Mouse (Mus musculus): ENCODE results near the gene Lbx2. TPM values are rescaled to one million over a fixed set of nuclear protein-coding genes. Genes with fewer than 3 reads are reported as not detected.

Lbx2 gene
- polyA plus RNA-seq, 1 experiment, result 0.91 TPM

DNA sequence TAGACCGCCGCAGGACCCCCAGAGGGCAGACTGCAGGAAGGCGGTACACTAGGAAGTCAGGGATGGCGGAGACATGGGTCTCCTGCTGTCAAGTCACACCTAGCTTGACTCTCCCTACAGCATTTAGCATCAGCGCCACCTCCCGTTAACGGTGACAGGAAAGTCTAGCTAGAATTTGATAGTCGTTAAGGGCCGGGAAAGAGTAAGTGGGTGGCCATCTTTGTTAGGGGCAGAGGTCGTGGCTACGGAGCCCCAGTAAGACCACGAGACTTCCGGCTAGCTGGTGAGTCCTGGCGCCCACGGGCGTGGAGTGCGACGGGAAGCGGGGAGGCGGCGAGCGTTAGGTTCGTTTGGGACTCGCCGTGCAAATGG lies 15.1 kb downstream of the Lbx2 start, which contains the start of the genes Ccdc142 and Gm42688:
TSS of gene Ccdc142 (plus strand) at position 286 of the 372 bp plus-strand sequence.
TSS of gene Gm42688 (plus strand) at position 302 of the 372 bp plus-strand sequence.
- Histone ChIP-seq H3K36me3 (ENCODE audit: control insufficient read depth, insufficient read depth, low read length) (peaks cover 2% of the 10 kb centered on the region; the same call in 1 of the 2 replicates), H3K4me1 (ENCODE audit: control insufficient read depth, insufficient read depth, insufficient read length, low read length) (peaks cover 13% of the 10 kb centered on the region), H3K27me3 (ENCODE audit: control insufficient read depth, insufficient read depth, low read length) (no peaks in the 10 kb centered on the region), H3K27ac (ENCODE audit: insufficient read depth, low read depth, low read length) (peak within 1 kb of the TSS; percentile 77), H3K4me3 (ENCODE audit: low read depth, low read length) (peak within 1 kb of the TSS; percentile 86)
- TF ChIP-seq POLR2A (IDR thresholded peaks at IDR 0.05; ENCODE audit: low read depth, low read length) (peak; percentile 47; the same call in 1 of the 2 replicates), CTCF (IDR thresholded peaks at IDR 0.05; ENCODE audit: extremely low read depth, insufficient read length, insufficient replicate concordance, low read depth, low read length) (peak; percentile 53; the same call in 1 of the 2 replicates)
- under 1% methylated on average over 25 of the region's 25 CpGs for WGBS

DNA sequence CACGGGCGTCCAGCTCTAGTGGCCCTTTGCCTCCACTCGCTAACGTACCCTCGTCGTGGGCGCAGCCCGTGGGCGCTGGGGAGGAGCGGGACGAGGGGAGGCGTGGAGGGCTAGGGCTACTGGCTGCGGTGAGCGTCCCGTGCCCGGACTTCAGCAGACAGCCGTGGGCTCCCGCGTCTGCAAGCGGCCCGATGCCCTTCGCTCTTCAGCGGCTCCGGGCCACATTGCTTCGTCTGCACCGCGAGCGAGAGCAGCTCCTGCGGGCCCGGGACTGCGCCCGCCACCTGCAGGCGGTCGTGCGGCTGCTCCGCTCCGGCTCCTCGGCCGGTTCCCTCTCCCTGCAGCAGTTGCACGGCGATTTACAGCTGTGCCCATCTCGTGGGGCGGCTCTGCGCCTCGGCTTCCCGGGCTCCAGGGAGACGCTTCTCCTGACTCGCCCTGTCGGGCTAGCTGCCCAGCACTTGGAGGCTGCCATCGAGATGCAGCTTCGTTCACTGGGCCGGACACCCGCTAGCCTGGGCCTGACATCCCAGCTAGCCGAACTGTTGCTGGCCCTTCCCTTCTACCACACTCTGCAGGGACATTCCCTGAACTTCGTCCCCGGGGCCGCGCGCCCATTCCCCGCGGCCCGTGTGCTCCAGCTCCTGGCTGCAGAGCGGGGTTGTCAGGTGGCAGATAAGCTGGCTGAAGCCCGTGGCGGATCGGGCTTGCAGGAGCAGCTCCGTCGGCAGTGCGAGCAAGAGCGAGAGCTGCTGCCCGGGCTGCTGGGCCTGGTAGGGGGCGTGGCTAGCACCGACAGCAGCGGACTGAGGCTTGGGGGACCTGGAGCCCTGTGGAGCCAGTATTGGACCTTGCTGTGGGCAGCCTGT lies 15.8 kb downstream of the Lbx2 start:
- TF ChIP-seq POLR2A (IDR thresholded peaks at IDR 0.05; ENCODE audit: low read depth, low read length) (peak; percentile 31; the same call in 1 of the 2 replicates), CTCF (IDR thresholded peaks at IDR 0.05; ENCODE audit: extremely low read depth, insufficient read length, insufficient replicate concordance, low read depth, low read length) (peak; percentile 31; the same call in 1 of the 2 replicates)
- peak overlapping the region; percentile 86 for H3K4me3 ChIP-seq (ENCODE audit: low read depth, low read length)
- no peaks in the 10 kb centered on the region for H3K27me3 ChIP-seq (ENCODE audit: control insufficient read depth, insufficient read depth, low read length)
- H3K4me1 ChIP-seq (ENCODE audit: control insufficient read depth, insufficient read depth, insufficient read length, low read length), result peaks cover 13% of the 10 kb centered on the region
- under 1% methylated on average over 73 of the region's 74 CpGs for WGBS
- H3K27ac ChIP-seq (ENCODE audit: insufficient read depth, low read depth, low read length), result peak overlapping the region; percentile 77
- peaks cover 3% of the 10 kb centered on the region; the same call in 1 of the 2 replicates for H3K36me3 ChIP-seq (ENCODE audit: control insufficient read depth, insufficient read depth, low read length)

DNA sequence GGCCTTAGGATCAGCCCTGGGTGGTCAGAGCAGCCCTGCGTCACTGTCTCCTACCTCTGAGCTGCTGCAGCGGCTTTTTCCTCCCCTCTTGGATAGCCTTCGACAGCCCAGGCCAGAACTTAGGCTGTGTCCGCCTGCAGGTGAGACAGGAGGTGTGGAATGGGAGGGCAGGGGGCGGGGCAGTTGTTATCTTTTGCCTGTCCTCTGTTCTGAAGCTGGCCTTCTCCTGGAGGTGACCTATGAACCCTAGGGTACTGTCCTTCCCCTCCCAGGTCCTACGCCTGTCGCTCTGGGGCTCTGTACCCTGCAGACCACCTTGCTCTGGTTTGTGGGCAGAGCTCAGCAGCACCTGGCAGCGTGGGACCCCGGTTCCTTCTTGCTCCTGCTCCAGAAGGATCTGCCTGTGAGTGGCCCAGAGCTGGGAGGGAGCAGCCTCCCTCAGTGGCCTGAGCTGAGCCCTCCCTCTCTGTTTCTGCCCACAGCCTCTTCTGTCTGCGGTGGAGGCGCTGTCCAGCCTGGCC lies 17.0 kb downstream of the Lbx2 start:
- peak; percentile 8; the same call in 1 of the 2 replicates for TF ChIP-seq POLR2A (IDR thresholded peaks at IDR 0.05; ENCODE audit: low read depth, low read length)
- TF ChIP-seq CTCF (IDR thresholded peaks at IDR 0.05; ENCODE audit: extremely low read depth, insufficient read length, insufficient replicate concordance, low read depth, low read length), result peak; percentile 7; the same call in 1 of the 2 replicates

DNA sequence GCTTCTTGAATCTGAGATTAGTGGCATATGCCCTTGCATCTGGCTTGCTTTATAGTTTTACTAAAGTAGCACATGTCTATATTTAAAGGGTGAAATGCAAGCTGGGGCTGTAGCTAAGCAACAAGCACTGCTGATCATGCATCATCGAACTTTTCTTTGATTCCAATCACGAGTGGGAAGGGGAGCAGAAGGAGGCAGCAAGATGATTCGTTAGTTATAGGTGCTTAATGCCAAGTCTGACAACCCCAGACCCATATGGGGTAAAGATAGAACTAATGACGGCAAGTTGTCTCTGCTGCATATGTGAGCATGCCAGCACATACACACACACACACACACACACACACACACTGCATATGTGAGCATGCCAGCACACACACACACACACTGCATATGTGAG lies 18.0 kb downstream of the Lbx2 start:
- Histone ChIP-seq H3K27me3 (ENCODE audit: control insufficient read depth, insufficient read depth, low read length) (no peaks in the 10 kb centered on the region), H3K36me3 (ENCODE audit: control insufficient read depth, insufficient read depth, low read length) (peaks cover 5% of the 10 kb centered on the region; the same call in 1 of the 2 replicates), H3K4me1 (ENCODE audit: control insufficient read depth, insufficient read depth, insufficient read length, low read length) (peaks cover 19% of the 10 kb centered on the region), H3K4me3 (ENCODE audit: low read depth, low read length) (no peak overlapping the region), H3K27ac (ENCODE audit: insufficient read depth, low read depth, low read length) (no peak overlapping the region)
- WGBS, result 86% methylated on average over 4 of the region's 4 CpGs
- TF ChIP-seq POLR2A (IDR thresholded peaks at IDR 0.05; ENCODE audit: low read depth, low read length) (no peak), CTCF (IDR thresholded peaks at IDR 0.05; ENCODE audit: extremely low read depth, insufficient read length, insufficient replicate concordance, low read depth, low read length) (no peak)

More for the DNA sequence above, 17.0 kb downstream of the Lbx2 start:
- 44% methylated on average over 11 of the region's 11 CpGs for WGBS
- peak overlapping the region; percentile 77 for H3K27ac ChIP-seq (ENCODE audit: insufficient read depth, low read depth, low read length)
- peaks cover 19% of the 10 kb centered on the region for H3K4me1 ChIP-seq (ENCODE audit: control insufficient read depth, insufficient read depth, insufficient read length, low read length)
- no peaks in the 10 kb centered on the region for H3K27me3 ChIP-seq (ENCODE audit: control insufficient read depth, insufficient read depth, low read length)
- peaks cover 5% of the 10 kb centered on the region; the same call in 1 of the 2 replicates for H3K36me3 ChIP-seq (ENCODE audit: control insufficient read depth, insufficient read depth, low read length)
- H3K4me3 ChIP-seq (ENCODE audit: low read depth, low read length), result peak overlapping the region; percentile 86

DNA sequence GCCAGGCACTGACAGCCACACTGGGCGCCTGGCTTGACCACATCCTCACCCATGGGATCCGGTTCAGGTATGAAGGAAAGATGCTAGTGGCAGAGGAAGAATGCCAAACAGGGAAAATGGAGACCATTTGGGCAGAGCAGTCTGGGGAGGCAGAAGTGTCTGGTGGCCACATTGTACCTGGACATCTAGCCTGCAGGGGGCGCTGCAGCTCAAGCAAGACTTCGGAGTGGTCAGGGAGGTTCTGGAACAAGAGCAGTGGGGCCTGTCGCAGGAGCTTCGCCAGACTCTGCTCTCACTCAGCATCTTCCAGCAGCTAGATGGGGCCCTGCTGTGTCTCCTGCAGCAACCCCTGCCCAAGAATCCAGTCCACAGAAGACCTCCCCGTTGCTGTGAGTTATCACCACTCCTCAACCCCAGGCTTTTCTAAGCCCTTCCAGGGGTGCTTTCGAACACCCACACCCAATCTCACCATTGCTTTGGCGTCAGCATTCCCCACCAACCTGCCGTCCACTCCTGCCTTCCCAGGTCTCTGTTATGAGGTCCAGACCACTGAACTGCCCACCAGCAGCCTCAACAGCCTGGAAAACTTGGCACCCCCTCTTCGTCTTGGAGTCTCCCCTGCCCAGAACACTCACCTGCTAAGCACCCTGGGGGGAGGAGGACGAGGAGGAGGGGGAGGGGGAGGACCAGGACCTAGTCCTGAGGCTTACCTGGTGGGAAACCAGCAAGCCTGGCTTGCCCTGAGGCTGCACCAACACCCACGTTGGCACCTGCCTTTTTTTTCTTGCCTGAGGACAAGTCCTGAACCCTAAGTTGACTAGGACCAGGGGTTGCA lies 21.6 kb downstream of the Lbx2 start:
- Histone ChIP-seq H3K27ac (ENCODE audit: insufficient read depth, low read depth, low read length) (no peak overlapping the region), H3K4me3 (ENCODE audit: low read depth, low read length) (no peak overlapping the region), H3K27me3 (ENCODE audit: control insufficient read depth, insufficient read depth, low read length) (no peaks in the 10 kb centered on the region), H3K36me3 (ENCODE audit: control insufficient read depth, insufficient read depth, low read length) (peaks cover 6% of the 10 kb centered on the region; the same call in 1 of the 2 replicates), H3K4me1 (ENCODE audit: control insufficient read depth, insufficient read depth, insufficient read length, low read length) (peaks cover 14% of the 10 kb centered on the region)
- WGBS, result 40% methylated on average over 13 of the region's 13 CpGs
- peak; percentile 75 for TF ChIP-seq CTCF (IDR thresholded peaks at IDR 0.05; ENCODE audit: extremely low read depth, insufficient read length, insufficient replicate concordance, low read depth, low read length)
- TF ChIP-seq POLR2A (IDR thresholded peaks at IDR 0.05; ENCODE audit: low read depth, low read length), result no peak; the same call in 1 of the 2 replicates

DNA sequence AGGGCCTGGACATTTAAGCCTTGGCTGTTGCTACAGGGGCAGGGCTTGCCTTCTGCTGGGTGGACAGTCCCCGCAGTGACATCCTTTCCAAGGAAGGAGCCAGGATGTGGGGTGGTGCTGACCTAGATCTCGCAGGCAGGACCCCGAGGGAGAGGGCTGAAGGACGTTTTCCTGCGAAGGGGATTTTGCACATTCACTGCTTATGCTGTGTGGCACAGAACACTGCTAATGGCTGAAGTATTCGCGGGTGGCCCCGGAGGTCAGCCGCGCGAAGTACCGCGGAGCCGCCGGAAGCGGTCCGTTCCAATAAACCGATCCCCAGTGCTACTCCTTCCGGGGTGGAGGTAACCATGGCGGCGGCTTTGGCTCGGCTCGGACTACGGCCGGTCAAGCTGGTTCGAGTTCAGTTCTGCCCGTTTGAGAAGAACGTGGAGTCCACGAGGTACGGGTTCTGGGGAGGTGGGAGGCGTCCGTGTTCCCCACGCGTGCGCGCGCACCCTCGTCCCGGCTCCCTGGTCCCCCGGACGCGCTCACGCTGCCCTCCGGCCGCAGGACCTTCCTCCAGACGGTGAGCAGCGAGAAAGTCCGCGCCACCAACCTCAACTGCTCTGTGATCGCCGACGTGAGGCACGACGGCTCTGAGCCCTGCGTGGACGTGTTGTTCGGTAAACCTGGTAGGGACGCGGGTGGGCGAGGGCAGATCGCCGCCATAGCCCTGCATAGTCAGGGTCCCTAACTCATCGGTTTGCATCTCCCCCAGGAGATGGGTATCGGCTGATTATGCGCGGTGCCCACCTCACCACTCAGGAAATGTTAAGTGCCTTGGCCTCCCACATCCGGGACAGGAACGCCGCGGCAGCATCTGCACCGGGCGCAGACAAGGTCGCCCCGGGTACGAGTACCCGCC lies 22.8 kb downstream of the Lbx2 start, which contains the start of gene Mrpl53:
TSS of gene Mrpl53 (plus strand) at position 279 of the 907 bp plus-strand sequence.
- Histone ChIP-seq H3K4me3 (ENCODE audit: low read depth, low read length) (peak within 1 kb of the TSS; percentile 99), H3K27ac (ENCODE audit: insufficient read depth, low read depth, low read length) (peak within 1 kb of the TSS; percentile 86), H3K36me3 (ENCODE audit: control insufficient read depth, insufficient read depth, low read length) (peaks cover 6% of the 10 kb centered on the region; the same call in 1 of the 2 replicates), H3K27me3 (ENCODE audit: control insufficient read depth, insufficient read depth, low read length) (no peaks in the 10 kb centered on the region), H3K4me1 (ENCODE audit: control insufficient read depth, insufficient read depth, insufficient read length, low read length) (peaks cover 7% of the 10 kb centered on the region)
- TF ChIP-seq POLR2A (IDR thresholded peaks at IDR 0.05; ENCODE audit: low read depth, low read length) (peak; percentile 86), CTCF (IDR thresholded peaks at IDR 0.05; ENCODE audit: extremely low read depth, insufficient read length, insufficient replicate concordance, low read depth, low read length) (no peak)
- under 1% methylated on average over 76 of the region's 76 CpGs for WGBS

Measured in small intestine, adult 2 months (tissue).